Mouse (Mus musculus) MN1 (cell line): Measurements from ENCODE around the gene Zc3hav1.

Experiments used
- DNase-seq: peaks from one replicate; pipeline ENCODE4 v3.0.0-alpha.2; 2016; ENCODE audit warnings: low spot score

Zc3hav1 gene

DNA sequence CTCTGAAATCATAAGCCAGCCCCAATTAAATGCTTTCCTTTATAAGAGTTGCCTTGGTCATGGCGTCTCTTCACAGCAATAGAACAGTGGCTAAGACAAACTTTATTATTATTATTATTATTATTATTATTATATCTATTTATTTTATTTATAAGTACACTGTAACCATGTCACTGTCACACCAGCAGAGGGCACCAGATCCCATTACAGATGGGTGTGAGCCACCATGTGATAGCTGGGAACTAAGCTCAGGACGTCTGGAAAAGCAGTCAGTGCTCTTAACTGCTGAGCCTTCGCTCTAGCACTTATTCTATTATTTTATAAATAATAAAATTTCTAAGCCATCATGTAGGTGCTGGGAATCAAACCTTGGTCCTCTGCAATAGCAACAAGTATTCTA, 60.7 kb downstream of the Zc3hav1 start:
- no peak for DNase-seq

DNA sequence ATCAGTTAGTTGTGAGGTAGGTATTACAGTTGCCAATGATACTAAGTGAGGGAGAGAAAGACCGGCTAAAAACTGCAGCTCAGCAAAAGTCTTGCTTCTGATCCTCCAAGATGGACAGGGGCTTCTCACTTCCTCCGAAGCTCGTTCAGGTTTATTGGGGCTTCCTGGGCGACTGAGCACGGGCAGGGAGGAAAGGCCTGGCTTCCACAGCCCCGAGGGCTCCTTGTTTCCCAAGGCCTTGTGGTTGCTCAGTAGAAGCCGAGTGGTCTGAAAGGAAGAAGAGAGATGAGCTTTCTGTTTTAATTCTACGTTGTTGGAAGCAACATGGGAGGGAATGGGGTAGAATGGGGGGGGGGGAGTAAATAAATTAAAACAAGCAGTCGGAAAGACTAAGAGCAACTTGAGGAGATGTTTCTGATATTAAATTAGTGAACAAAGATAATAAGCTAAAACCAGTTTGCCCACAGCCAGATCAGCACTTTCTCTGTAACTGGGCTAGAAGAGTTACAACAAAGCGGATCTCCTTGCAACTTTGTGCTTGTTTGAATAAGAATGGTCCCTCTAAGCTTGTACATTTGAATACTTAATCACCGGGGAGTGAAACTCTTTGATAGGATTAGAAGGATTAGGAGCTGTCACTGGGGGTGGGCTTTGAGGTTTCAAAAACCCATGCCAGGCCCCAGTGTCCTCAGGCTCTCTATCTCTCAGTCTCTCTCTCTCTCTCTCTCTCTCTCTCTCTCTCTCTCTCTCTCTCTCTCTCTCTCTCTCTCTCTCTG, 61.3 kb downstream of the Zc3hav1 start:
- DNase-seq: no peak

DNA sequence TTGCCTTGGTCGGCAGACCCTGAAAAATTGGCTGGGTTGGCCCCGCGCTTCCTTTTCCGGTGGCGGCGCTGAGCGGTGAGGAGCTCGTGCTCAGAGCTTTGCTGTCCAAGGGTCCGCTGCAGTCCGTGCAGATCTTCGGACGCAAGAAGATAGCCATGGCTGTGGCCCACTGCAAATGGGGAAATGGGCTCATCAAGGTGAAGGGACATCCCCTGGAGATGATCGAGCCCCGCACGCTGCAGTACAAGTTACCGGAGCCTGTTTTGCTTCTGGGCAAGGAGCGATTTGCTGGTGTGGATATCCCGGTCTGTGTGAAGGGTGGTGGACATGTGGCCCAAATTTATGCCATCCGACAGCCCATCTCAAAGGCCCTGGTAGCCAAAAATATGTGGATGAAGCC, 70.0 kb downstream of the Zc3hav1 start:
- no peak for DNase-seq

DNA sequence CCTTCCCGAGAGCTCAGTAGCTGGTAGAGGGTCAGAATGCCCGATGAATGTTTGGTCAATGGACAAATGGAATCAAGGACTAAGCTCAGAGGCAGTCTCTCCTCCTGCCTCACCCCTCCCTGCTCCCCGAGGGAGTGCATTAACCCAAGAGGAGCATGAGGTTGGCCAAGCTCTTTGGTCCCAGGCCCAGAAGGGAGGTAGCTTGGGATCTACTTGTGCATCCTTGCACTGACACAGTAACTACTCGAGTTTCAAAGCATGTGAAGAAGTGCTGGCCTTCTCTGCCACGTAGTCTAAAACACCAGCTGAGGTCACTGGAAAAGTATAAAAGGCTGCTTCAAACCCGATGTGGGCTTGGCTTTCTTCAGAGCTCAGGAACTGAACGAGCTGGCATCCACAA, 89.9 kb downstream of the Zc3hav1 start:
- no peak for DNase-seq

DNA sequence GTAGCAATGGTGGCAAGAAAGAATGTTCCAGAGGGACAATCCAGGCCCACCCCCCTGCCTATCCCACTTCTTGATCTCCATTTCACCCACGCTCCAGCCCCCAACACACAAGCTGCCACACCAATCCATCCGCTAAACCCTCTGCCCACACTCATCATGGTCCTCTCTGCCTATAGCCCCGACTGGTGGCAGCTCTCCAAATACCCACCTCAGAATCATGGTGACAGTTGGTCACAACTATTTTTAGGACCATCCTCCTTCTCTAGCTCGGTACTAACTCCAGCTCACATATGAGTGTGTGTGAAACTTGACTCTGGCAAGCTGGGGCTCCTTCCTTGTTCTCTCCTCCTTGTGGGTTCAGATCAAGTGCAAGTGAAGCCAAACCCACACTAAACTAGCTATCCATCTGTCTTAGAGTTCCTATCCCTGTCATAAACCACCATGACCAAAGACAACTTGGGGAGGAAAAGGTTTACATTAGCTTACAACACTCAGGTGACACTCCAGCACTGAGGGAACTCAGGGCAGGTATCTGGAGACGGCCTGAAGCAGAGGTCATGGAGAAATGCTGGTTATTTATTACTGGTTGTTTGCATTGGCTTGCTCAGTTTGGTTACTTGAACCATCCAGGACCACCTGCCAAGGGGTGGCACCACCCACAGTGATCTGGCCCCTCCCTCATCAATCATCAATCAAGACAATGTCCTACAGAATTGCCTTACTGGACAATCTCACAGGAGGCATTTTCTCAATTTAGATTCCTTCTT, 90.8 kb downstream of the Zc3hav1 start:
- DNase-seq: no peak

DNA sequence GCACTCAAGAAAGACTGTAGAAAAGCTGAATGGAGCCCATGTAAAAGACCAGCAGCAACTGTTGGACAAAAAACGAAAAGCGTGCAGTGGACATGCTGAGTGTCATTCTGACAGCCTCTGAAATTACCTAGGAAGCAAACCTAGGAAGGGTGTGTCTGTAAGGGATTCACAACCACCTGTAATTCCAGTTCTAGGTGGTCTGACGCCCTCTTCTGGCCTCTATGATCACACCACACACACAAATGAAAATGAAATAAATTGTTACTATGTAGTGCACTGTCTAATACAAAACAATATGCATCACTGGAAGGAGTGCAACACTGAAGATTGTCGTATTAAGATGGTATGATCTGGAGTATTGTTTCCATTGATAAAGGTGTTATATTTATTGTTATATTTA, 92.5 kb downstream of the Zc3hav1 start:
- no peak for DNase-seq

DNA sequence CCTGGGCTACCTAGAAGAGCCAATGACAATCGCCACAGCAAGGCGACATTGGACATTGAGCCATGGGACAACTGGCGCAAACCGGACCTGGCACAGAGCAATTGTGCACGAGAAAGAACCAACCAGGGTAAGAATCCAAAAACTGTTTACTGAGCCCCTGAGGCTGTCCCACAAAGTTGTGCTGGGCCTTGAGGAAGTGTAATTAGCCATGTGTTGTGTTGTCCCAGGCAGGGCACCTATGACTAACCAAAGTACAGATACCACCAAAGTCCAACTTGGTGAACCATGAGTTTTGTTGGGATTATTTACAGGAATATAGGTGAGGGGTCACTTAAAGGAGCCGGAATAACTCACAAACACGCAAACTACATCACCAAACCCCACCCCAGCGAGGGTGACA, 96.9 kb downstream of the Zc3hav1 start:
- DNase-seq: no peak

DNA sequence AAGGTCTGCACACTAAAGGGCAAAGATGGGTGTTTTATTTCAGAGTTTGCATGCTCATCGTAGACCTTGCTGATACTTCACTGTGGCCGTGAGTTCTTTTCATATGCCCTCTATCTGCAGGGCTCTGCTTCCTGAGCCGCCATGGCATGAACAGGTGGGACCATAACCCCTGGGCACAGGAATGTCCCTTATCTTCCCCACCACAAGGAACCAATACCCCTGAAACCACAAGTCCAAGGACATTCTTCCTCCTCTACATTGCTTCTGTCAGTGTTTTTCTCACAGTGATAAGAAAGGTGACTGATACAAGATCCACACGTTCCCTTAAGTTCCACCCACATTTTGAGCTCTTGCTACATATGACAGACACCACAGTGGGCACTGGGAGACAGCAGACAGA, 97.6 kb downstream of the Zc3hav1 start:
- DNase-seq: no peak

DNA sequence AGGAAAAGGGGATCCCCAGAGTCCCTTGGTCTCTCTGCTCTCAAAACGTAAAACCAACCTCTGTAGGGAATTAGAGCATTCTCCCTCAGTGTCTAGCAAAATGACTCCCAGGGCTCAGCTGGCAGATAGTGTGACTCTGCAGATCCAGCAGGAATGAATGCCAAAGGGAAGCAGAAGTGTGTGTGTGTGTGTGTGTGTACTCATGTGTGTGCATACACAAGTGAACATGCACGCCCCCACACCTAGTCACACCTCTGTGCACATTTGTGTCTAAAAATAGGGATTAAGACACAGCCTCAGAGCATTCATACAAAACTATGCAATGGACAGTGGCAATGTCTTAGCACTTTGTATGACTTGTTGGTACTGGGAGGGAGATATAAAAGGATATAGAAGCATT, 98.6 kb downstream of the Zc3hav1 start:
- no peak for DNase-seq
